9 mouse cellular contexts compared by ENCODE assay signal in genomic region chr19:5756321-5756985, GRCm38 (mm10). TPM values are rescaled to one million over a fixed set of nuclear protein-coding genes. Genes with fewer than 3 reads are reported as not detected.
DNase-seq lines count a peak whose midpoint lies in the region; ATAC-seq lines count a peak whose summit lies in the region.
"Had no signal": no experiment of that assay in that cellular context is flagged by ENCODE, and none has a peak within 500 bp of the region (broad histone marks: within the 10 kb centered on the region; RNA-seq: fewer than 3 reads in every experiment).

No protein-coding gene starts in this region.

- H3K4me2 ChIP-seq in heart, embryonic 12.5 days, result peak overlapping the region; percentile 71
- H3K4me2 ChIP-seq in embryonic facial prominence, embryonic 11.5 days (ENCODE audit: low read depth, low read length), result peak overlapping the region; percentile 43
- peak overlapping the region; percentile 42 for H3K4me2 ChIP-seq in intestine, embryonic 15.5 days (replicated peaks)
- H3K4me2 ChIP-seq in liver, embryonic 13.5 days, result peak overlapping the region; percentile 51
- H3K4me2 ChIP-seq in stomach, embryonic 14.5 days (replicated peaks; ENCODE audit: low read depth, low read length), result 0 out of 2 replicates have a peak overlapping the region, but pooled peaks have one; percentile 13

- peak overlapping the region; percentile 66 for H3K9ac ChIP-seq in heart, embryonic 12.5 days
- H3K9ac ChIP-seq in embryonic facial prominence, embryonic 11.5 days (replicated peaks; ENCODE audit: low read length), result peak overlapping the region; percentile 23
- 0 out of 2 replicates have a peak overlapping the region, but pooled peaks have one; percentile 20 for H3K9ac ChIP-seq in intestine, embryonic 15.5 days
- H3K9ac ChIP-seq in liver, embryonic 13.5 days, result peak overlapping the region; percentile 39; the same call in 1 of the 2 replicates
- H3K9ac ChIP-seq in stomach, embryonic 14.5 days (replicated peaks; ENCODE audit: low read depth, low read length), result no peak overlapping the region; the same call in 1 of the 2 replicates

- peaks cover 22% of the 10 kb centered on the region for H3K4me1 ChIP-seq in heart, embryonic 12.5 days (replicated peaks)
- H3K4me1 ChIP-seq in embryonic facial prominence, embryonic 11.5 days (ENCODE audit: control insufficient read depth, insufficient read depth, low read length), result peaks cover 17% of the 10 kb centered on the region
- peaks cover 14% of the 10 kb centered on the region for H3K4me1 ChIP-seq in intestine, embryonic 15.5 days (replicated peaks)
- peaks cover 19% of the 10 kb centered on the region for H3K4me1 ChIP-seq in liver, embryonic 13.5 days (replicated peaks)
- H3K4me1 ChIP-seq in stomach, embryonic 14.5 days (ENCODE audit: control insufficient read depth, insufficient read depth, low read length), result 0 out of 2 replicates have a peak, but pooled peaks cover 11% of the 10 kb centered on the region

- WGBS in heart, embryonic 12.5 days, result 12% methylated on average over 25 of the region's 29 CpGs
- WGBS in embryonic facial prominence, embryonic 11.5 days, result 10% methylated on average over 28 of the region's 29 CpGs
- WGBS in intestine, embryonic 15.5 days, result 24% methylated on average over 29 of the region's 29 CpGs
- 21% methylated on average over 29 of the region's 29 CpGs for WGBS in liver, embryonic 13.5 days (ENCODE audit: insufficient replicate concordance)
- WGBS in stomach, embryonic 14.5 days, result 17% methylated on average over 29 of the region's 29 CpGs

- peak overlapping the region; percentile 39 for H3K4me3 ChIP-seq in heart, embryonic 12.5 days
- peak overlapping the region; percentile 14; the same call in 1 of the 2 replicates for H3K4me3 ChIP-seq in embryonic facial prominence, embryonic 11.5 days (ENCODE audit: low read depth, low read length)
- H3K4me3 ChIP-seq in intestine, embryonic 15.5 days (replicated peaks), result 0 out of 2 replicates have a peak overlapping the region, but pooled peaks have one; percentile 10
- H3K4me3 ChIP-seq in liver, embryonic 13.5 days (replicated peaks), result peak overlapping the region; percentile 25; the same call in 1 of the 2 replicates
- 0 out of 2 replicates have a peak overlapping the region, but pooled peaks have one; percentile 1 for H3K4me3 ChIP-seq in stomach, embryonic 14.5 days (ENCODE audit: low read depth, low read length)

- ATAC-seq in heart, embryonic 12.5 days (ENCODE audit: insufficient number of reproducible peaks, low FRiP score), result peak; percentile 29; the same call in 1 of the 2 replicates
- ATAC-seq in embryonic facial prominence, embryonic 11.5 days (replicated peaks; ENCODE audit: insufficient number of reproducible peaks, low FRiP score, low TSS enrichment, low read depth), result peak; percentile 42; the same call in 1 of the 2 replicates
- ATAC-seq in intestine, embryonic 15.5 days, result no peak; the same call in 1 of the 2 replicates
- no peak for ATAC-seq in liver, embryonic 13.5 days (ENCODE audit: low read depth)
- ATAC-seq in stomach, embryonic 14.5 days (ENCODE audit: insufficient number of reproducible peaks, insufficient read depth, low FRiP score, low read depth), result no peak; the same call in 1 of the 2 replicates

- peaks cover 83% of the 10 kb centered on the region for H3K27me3 ChIP-seq in heart, embryonic 12.5 days (replicated peaks)
- H3K27me3 ChIP-seq in embryonic facial prominence, embryonic 11.5 days (ENCODE audit: control insufficient read depth, insufficient read depth, low read length), result peaks cover 25% of the 10 kb centered on the region
- H3K27me3 ChIP-seq in intestine, embryonic 15.5 days (replicated peaks), result peaks cover 26% of the 10 kb centered on the region
- peaks cover 74% of the 10 kb centered on the region for H3K27me3 ChIP-seq in liver, embryonic 13.5 days
- 0 out of 2 replicates have a peak, but pooled peaks cover 10% of the 10 kb centered on the region for H3K27me3 ChIP-seq in stomach, embryonic 14.5 days (ENCODE audit: control insufficient read depth, insufficient read depth, low read length)

- DNase-seq in heart, adult 8-10 months (ENCODE audit: low spot score), result no peak
- peak; percentile 17 for DNase-seq in embryonic facial prominence, embryonic 11.5 days (ENCODE audit: low spot score)
- no peak for DNase-seq in liver, embryonic 13.5 days
- DNase-seq in thymus, postnatal 14 days, result no peak
- no peak for DNase-seq in spleen, postnatal 36 days (ENCODE audit: low spot score in 2 of 2)

- peaks cover 53% of the 10 kb centered on the region for H3K36me3 ChIP-seq in heart, embryonic 12.5 days
- peaks cover 12% of the 10 kb centered on the region for H3K36me3 ChIP-seq in embryonic facial prominence, embryonic 11.5 days (replicated peaks; ENCODE audit: control insufficient read depth, insufficient read depth, low read depth, low read length)
- peaks cover 40% of the 10 kb centered on the region for H3K36me3 ChIP-seq in intestine, embryonic 15.5 days
- peaks cover 41% of the 10 kb centered on the region for H3K36me3 ChIP-seq in liver, embryonic 13.5 days
- peaks cover 40% of the 10 kb centered on the region for H3K36me3 ChIP-seq in stomach, embryonic 14.5 days (ENCODE audit: control insufficient read depth, insufficient read depth, low read length)

- H3K9me3 ChIP-seq in heart, embryonic 12.5 days (replicated peaks), result no peaks in the 10 kb centered on the region
- H3K9me3 ChIP-seq in embryonic facial prominence, embryonic 11.5 days (replicated peaks; ENCODE audit: control insufficient read depth, low read length), result no peaks in the 10 kb centered on the region
- no peaks in the 10 kb centered on the region for H3K9me3 ChIP-seq in intestine, embryonic 15.5 days
- H3K9me3 ChIP-seq in liver, embryonic 13.5 days (replicated peaks), result no peaks in the 10 kb centered on the region
- no peaks in the 10 kb centered on the region for H3K9me3 ChIP-seq in stomach, embryonic 14.5 days (ENCODE audit: control insufficient read depth, low read depth, low read length)

- H3K27ac ChIP-seq in heart, embryonic 12.5 days (ENCODE audit: poor library complexity, severe bottlenecking), result no peak overlapping the region
- no peak overlapping the region for H3K27ac ChIP-seq in embryonic facial prominence, embryonic 11.5 days (replicated peaks; ENCODE audit: low read depth, low read length)
- no peak overlapping the region for H3K27ac ChIP-seq in intestine, embryonic 15.5 days
- no peak overlapping the region for H3K27ac ChIP-seq in liver, embryonic 13.5 days
- no peak overlapping the region for H3K27ac ChIP-seq in stomach, embryonic 14.5 days (ENCODE audit: low read length)

RNA-seq across cellular contexts. Expression of gene Scyl1, which starts 14.8 kb away (rescaled TPM):
- 68.1 and 68.9 TPM in 2 replicates for polyA plus RNA-seq in heart, embryonic 12.5 days (2016; fragmentation: Nextera tagmentation; extraction: Ambion mirVana)
- 10 to 100 TPM; 63.3 to 70.6 (median 67.2) TPM for total RNA-seq in heart, adult 8-10 months (2022)
- polyA plus RNA-seq in embryonic facial prominence, embryonic 11.5 days (2014; fragmentation: Nextera tagmentation; extraction: Ambion mirVana), result 53.9 and 55.0 TPM in 2 replicates
- 60.6 and 60.9 TPM in 2 replicates for polyA plus RNA-seq in intestine, embryonic 15.5 days (2015; fragmentation: Nextera tagmentation; extraction: Ambion mirVana)
- 25.2 and 27.5 TPM in 2 replicates for polyA plus RNA-seq in liver, embryonic 13.5 days (2015; fragmentation: Nextera tagmentation; extraction: Ambion mirVana)
- polyA plus RNA-seq in stomach, embryonic 14.5 days (2014; fragmentation: Nextera tagmentation; extraction: Ambion mirVana), result 67.6 and 72.1 TPM in 2 replicates

RNA-seq across cellular contexts. Expression of gene Ltbp3, which starts 15.7 kb away (rescaled TPM):
- polyA plus RNA-seq in heart, embryonic 12.5 days (2016; fragmentation: Nextera tagmentation; extraction: Ambion mirVana), result 24.3 and 27.7 TPM in 2 replicates
- 10 to 100 TPM; 28.2 to 33.1 (median 31.7) TPM for total RNA-seq in heart, adult 8-10 months (2022)
- 5.9 and 9.5 TPM in 2 replicates for polyA plus RNA-seq in embryonic facial prominence, embryonic 11.5 days (2014; fragmentation: Nextera tagmentation; extraction: Ambion mirVana)
- 20.7 and 21.7 TPM in 2 replicates for polyA plus RNA-seq in intestine, embryonic 15.5 days (2015; fragmentation: Nextera tagmentation; extraction: Ambion mirVana)
- 1.1 and 2.7 TPM in 2 replicates for polyA plus RNA-seq in liver, embryonic 13.5 days (2015; fragmentation: Nextera tagmentation; extraction: Ambion mirVana)
- polyA plus RNA-seq in stomach, embryonic 14.5 days (2014; fragmentation: Nextera tagmentation; extraction: Ambion mirVana), result 33.8 and 35.2 TPM in 2 replicates

RNA-seq across cellular contexts. Expression of gene Fam89b, which starts 27.0 kb away (rescaled TPM):
- polyA plus RNA-seq in heart, embryonic 12.5 days (2016; fragmentation: Nextera tagmentation; extraction: Ambion mirVana), result 78.9 and 81.3 TPM in 2 replicates
- 10 to 100 TPM; 22.8 to 26.9 (median 24.2) TPM for total RNA-seq in heart, adult 8-10 months (2022)
- polyA plus RNA-seq in embryonic facial prominence, embryonic 11.5 days (2014; fragmentation: Nextera tagmentation; extraction: Ambion mirVana), result 137 and 151 TPM in 2 replicates
- 68.7 and 69.6 TPM in 2 replicates for polyA plus RNA-seq in intestine, embryonic 15.5 days (2015; fragmentation: Nextera tagmentation; extraction: Ambion mirVana)
- 44.5 and 47.0 TPM in 2 replicates for polyA plus RNA-seq in liver, embryonic 13.5 days (2015; fragmentation: Nextera tagmentation; extraction: Ambion mirVana)
- 92.4 and 98.4 TPM in 2 replicates for polyA plus RNA-seq in stomach, embryonic 14.5 days (2014; fragmentation: Nextera tagmentation; extraction: Ambion mirVana)

RNA-seq across cellular contexts. Expression of gene Ehbp1l1, which starts 30.3 kb away (rescaled TPM):
- polyA plus RNA-seq in heart, embryonic 12.5 days (2016; fragmentation: Nextera tagmentation; extraction: Ambion mirVana), result 121 and 123 TPM in 2 replicates
- 100 to 1,000 TPM; 145 to 158 (median 149) TPM for total RNA-seq in heart, adult 8-10 months (2022)
- 4.5 and 5.5 TPM in 2 replicates for polyA plus RNA-seq in embryonic facial prominence, embryonic 11.5 days (2014; fragmentation: Nextera tagmentation; extraction: Ambion mirVana)
- polyA plus RNA-seq in intestine, embryonic 15.5 days (2015; fragmentation: Nextera tagmentation; extraction: Ambion mirVana), result 38.6 and 40.1 TPM in 2 replicates
- polyA plus RNA-seq in liver, embryonic 13.5 days (2015; fragmentation: Nextera tagmentation; extraction: Ambion mirVana), result 105 and 111 TPM in 2 replicates
- polyA plus RNA-seq in stomach, embryonic 14.5 days (2014; fragmentation: Nextera tagmentation; extraction: Ambion mirVana), result 36.7 and 37.4 TPM in 2 replicates

RNA-seq across cellular contexts. Expression of gene Kcnk7, which starts 52.3 kb away (rescaled TPM):
- 0.17 TPM in 1 of 2 replicates, not detected in the other for polyA plus RNA-seq in heart, embryonic 12.5 days (2016; fragmentation: Nextera tagmentation; extraction: Ambion mirVana)
- total RNA-seq in heart, adult 8-10 months (2022), result not detected
- not detected in 2 replicates for polyA plus RNA-seq in embryonic facial prominence, embryonic 11.5 days (2014; fragmentation: Nextera tagmentation; extraction: Ambion mirVana)
- polyA plus RNA-seq in intestine, embryonic 15.5 days (2015; fragmentation: Nextera tagmentation; extraction: Ambion mirVana), result 0.29 and 0.43 TPM in 2 replicates
- polyA plus RNA-seq in liver, embryonic 13.5 days (2015; fragmentation: Nextera tagmentation; extraction: Ambion mirVana), result 0.21 and 0.46 TPM in 2 replicates
- polyA plus RNA-seq in stomach, embryonic 14.5 days (2014; fragmentation: Nextera tagmentation; extraction: Ambion mirVana), result 0.62 and 0.84 TPM in 2 replicates
- polyA plus RNA-seq: small intestine, adult 2 months had no signal

Comparison
In these comparisons a context has a peak if more than half of its experiments do, and no peak if none do; other contexts are left out.
1. ATAC-seq: peak in heart, embryonic 12.5 days (single experiment) and embryonic facial prominence, embryonic 11.5 days (single experiment); none in intestine, embryonic 15.5 days (single experiment), liver, embryonic 13.5 days (single experiment) and stomach, embryonic 14.5 days (single experiment).
2. H3K4me2 ChIP-seq: peak in every context shown above with its lines; median percentile 71 in heart, embryonic 12.5 days; 51 in liver, embryonic 13.5 days; 43 in embryonic facial prominence, embryonic 11.5 days; 42 in intestine, embryonic 15.5 days; 13 in stomach, embryonic 14.5 days.
3. Peak in every context shown above with its lines, with median percentiles within 50 percentile points of each other: H3K4me3 ChIP-seq.